Mouse (Mus musculus) embryonic fibroblast, embryonic 13.5 days (primary cell): ENCODE measurements around the gene Chn2.

Experiments used
- CTCF ChIP-seq: IDR thresholded peaks from 2 replicates; pipeline ENCODE4 v1.5.1; 2011; ENCODE audit warnings: mild to moderate bottlenecking, control low read depth, low read length, moderate library complexity, borderline replicate concordance; ENCODE audit not compliant: insufficient read depth
- POLR2A ChIP-seq: IDR thresholded peaks from 2 replicates; pipeline ENCODE4 v1.6.1; 2011; ENCODE audit warnings: low read depth, mild to moderate bottlenecking, control low read depth, low read length, moderate library complexity

GRCm38 (mm10) chr6:54046884-54047747, 7.8 kb downstream of the Chn2 start:
- TF ChIP-seq CTCF (no peak), POLR2A (no peak)
